Mouse (Mus musculus): ENCODE results near the gene Six4.

GRCm38 (mm10) chr12:73054576-73055185 is 58.6 kb downstream of the Six4 start:
- TF ChIP-seq CTCF (IDR thresholded peaks at IDR 0.05; ENCODE audit: borderline replicate concordance, control insufficient read depth, extremely low read depth, insufficient read depth, low read length, poor library complexity), result no peak
- TF ChIP-seq POLR2A (IDR thresholded peaks at IDR 0.05; ENCODE audit: control insufficient read depth, extremely low read depth, insufficient read depth, low read length, poor library complexity), result no peak
